Mouse (Mus musculus) B cell, adult 2 months (primary cell): ENCODE results near the gene Lrrc45.
"Not testable (repeated sequence)": the region's sequence is repeated elsewhere in the genome, so short reads cannot be mapped to it uniquely, and the experiment has no call there.

ENCODE experiments used
- DNase-seq, 2 experiments: peaks; one replicate each; pipeline ENCODE4 v3.0.0; 2022

Lrrc45 gene

DNA sequence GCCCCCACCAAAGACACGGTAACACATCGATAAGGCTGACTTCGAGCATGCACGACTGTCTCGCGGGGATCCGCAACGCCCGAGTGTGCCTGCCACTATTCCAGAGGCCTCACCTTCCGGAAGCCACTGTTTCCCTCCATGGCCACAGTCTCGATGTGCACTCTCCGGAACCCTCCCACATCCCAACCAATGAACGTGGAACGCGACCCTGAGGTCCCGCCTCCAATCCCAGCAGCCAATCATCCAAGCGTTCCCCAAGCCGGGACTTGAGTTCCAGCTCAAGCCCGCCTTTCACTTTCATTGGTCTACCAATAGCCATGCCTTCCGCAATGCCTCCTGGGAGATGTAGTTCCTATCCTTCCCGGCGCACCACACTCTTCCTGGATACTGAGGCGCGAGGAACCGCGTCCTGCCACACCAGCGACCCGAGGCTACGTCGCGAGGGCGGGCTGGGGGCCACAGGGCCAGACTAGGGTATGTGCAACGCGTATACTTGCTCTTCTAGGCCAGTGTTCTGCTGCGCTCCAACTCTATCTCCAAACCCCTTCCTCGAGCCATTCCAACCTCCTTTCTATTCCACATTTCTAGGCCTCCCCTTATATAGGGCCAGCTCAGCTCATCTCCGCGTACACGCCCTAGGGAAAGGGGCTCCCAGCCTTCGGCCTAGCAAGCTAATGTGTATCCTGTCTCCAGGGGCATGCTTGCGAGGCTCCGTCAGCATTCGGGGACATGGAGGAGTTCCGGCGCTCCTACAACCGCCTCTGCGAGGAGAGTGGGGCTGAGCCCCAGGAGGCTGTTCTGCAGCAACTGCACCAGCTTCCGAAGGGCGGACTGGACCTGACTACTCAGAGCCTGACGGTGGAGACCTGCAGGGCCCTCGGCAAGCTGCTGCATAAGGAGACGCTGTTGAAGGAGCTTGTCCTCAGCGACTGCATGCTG lies at the start of gene Lrrc45, which contains the start of gene Cenpx:
TSS of gene Lrrc45 (plus strand) at position 346 of the 939 bp plus-strand sequence.
TSS of gene Cenpx (minus strand) at position 159 of the 939 bp plus-strand sequence.
- peak; percentile 90 to 93 for DNase-seq

DNA sequence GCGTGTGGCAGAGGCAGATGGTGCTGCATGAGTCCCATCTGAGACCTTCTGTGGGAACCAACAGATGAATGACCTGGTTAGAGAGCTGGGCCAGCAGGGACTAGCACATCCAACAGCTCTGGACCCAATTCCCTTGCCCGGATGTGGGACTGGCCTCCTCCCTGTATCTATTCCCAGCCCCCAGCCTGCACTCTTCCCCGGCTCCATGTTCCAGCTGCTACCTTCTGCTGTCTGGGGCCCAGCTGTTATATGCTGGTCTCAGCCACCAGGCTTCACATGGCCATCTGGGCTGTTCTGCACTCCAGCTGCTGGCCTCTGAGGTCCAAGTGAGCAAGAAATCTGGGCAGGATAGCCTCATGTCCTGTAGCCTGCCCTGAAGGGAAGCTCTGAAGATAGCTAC lies 48.3 kb upstream of the Lrrc45 start:
- no peak for DNase-seq

DNA sequence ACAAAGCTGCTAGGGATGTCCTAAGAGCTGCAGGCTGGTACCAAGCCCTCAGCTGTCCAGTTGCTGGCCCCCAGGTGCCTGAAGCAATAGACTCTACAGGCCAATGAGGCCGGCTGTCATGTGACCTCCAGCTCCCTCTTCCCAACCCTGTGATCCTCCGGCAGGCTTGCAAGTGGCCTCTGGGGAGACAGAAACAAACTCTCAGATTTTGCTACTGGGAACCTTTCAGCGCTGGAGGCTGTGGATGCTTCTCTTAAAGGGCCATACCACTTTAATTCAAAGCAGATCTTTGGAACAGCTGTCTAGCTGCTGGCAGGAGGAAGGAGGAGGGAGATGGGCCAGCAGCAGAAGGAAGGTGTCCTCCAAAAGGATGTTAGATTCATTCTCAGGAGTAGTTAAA lies 47.1 kb upstream of the Lrrc45 start:
- DNase-seq = no peak

DNA sequence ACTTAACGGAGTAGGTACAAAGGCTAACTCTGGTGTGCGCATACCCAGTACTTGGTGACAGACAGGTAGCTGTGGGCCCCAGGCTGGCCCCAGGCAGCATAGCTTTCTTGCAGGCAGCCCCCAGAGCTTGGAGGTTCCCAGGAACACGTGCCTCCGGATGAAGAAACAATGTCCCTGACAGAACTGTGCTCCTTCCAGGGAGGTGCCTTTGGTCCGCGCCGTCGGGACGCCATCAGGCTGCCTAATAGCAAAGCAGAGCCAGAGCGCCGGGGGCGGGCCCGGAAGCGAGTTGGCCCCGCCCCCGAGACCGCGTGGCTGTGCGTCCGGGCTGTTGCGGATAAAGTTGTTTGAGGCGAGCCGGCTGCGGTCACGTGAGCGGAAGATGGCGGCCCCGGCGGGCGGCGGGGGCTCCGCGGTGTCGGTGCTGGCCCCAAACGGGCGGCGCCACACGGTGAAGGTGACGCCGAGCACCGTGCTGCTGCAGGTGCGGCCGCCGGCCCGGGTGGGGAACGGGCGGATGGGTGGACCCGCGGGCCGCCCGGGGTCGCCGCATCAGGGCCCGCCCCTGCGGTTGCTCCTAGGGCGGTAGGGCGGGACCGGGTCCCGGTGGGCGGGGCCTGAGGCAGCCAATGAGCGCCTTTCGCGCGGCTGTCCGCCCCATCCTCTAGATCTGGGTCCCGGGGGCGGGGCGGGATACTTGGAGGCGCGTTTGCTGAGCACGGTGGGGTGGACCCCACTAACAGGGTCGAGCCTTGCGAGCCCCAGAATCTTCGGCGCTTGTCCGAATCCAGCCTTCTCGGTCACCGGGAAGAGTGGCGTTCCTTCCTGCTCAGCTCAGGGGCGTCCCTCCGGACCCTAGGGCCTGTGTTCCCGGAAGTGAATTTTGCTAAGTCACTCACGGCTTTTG lies 40.8 kb upstream of the Lrrc45 start, which contains the start of gene Aspscr1:
TSS of gene Aspscr1 (plus strand) at position 287 of the 907 bp plus-strand sequence.
- peak; percentile 97 to 98 for DNase-seq

DNA sequence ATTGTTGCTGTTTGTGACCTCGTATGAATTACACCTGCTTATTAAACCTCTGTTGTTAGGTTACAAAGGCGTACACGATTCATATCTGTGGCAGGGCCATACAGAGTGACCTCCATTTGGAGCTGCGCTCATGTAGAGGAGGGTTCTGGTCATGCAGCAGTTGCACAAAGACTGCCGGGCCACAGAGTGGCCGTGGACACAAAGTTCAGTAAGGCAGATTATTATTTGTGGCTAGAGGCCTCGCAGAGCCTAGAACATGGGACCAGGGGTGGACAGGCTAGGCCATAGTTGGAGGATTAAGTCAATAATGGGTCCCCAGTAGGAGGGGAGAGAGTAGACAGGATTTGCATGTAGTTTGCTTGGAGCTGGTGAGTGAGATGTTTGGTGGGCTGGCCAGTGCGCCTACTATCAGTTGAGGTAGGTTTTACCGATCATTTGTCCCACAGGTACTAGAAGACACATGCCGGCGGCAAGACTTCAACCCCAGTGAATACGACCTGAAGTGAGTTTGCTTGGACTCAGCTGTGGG lies 40.1 kb upstream of the Lrrc45 start:
- DNase-seq = no peak

DNA sequence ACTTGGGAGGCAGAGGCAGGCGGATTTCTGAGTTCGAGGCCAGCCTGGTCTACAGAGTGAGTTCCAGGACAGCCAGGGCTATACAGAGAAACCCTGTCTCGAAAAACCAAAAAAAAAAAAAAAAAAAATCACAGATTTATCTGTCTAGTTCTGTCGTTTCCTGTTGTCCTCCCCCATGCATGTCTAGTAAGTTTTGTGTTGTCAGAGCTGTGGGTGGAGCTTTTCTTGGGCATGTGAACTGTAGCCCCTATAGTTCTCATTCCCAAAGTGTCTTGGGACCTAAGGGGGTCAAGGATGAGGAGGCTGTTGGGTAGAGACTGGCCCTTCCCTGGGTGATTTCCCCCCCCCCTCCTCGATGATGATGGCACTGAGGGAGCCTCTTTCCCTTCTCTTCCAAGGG lies 37.9 kb upstream of the Lrrc45 start:
- not testable (repeated sequence) for DNase-seq

DNA sequence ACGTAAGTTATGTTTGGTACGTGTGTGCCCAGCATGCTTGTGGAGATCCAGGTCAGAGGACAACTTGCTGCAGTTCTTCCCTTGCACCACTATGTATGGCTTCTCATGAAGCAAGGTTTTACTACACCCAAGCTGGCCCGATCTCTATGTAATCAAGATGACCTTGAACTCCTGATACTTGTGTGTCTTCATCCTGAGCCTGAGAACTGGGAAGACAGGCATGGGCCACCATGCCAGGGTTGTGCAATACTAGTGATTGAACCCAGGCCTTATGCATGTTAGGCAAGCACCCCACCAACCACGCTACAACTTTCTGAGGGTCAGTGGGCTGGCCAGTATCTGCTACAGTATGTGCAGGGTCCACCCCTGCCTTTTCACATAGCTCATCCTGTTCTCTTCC lies 36.8 kb upstream of the Lrrc45 start:
- no peak for DNase-seq

DNA sequence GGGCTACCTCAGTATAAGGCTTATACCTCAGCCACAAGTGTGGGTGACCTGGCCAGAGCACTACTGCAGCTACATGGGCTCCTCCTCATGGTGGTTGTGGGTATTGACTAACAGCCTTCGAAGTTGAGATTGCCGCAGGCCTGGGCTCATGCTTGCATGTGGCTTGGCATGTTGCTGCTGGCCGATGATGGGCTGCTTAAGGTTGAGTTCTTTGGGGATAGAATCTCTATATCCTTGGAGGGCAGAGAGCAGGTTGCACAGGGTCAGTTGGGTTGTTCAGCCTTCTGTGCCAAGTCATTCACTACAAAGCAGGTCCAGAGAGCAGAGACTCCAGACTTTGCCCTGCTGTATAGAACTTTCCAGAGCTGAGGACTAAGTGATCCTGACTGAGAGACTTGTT lies 33.8 kb upstream of the Lrrc45 start:
- DNase-seq = peak; percentile 52 to 53

DNA sequence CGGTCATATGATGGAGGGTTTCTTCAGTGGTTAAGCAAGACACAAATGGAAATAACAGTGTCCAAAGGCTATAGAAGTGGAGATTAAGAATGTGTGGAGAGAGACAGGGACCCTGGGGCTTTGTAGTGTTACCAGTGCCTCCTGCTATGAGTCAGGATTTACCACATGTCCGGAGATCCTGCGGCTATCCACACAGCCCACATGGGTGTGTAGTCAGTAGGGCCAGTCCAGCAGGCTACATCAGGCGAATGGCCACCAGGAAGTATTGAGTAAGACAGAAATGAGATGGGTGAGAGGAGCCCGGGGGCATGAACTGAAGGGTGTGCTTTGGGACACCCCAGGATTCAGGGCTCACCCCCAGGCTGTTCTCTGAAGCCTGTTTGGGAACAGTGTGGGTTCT lies 31.0 kb upstream of the Lrrc45 start:
- no peak for DNase-seq

DNA sequence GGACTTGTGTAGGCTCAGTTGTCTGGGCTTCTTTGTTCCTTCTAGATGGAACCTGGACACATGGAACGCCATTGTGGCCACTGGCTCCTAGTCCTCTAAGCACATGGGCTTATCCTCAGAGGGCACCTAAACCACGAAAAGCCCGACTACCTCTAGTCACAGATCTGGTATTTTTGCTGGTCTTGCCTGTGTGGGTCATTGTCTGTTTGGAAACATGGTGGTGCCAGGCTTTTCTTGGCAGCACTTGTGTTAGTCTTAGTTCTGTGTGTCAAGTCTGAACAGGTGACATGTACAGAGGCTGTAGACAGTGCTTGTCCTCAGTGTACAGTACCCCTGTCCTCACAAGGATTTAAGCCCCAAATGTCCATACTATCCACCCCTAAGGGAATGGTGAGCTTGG lies 30.2 kb upstream of the Lrrc45 start:
- DNase-seq = no peak

DNA sequence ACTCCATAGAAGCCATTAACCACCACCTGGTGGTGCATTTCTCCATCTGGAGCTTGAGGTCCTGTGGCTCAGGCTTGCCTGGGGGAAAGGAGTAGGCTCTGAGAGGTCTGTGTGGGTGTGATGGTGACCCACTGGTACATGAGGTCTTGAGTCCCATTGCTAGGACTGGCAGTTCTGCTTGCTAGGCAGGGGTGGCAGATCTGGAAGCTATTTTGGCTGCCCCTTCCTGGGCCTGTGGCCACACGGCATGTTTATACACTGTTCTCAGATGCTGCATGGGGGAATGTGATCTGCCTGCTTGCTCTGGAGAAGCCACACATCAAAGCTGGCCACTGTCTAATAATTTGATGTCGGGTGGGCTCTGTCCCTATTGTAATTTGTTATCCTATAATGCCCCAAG lies 29.6 kb upstream of the Lrrc45 start:
- DNase-seq = no peak

DNA sequence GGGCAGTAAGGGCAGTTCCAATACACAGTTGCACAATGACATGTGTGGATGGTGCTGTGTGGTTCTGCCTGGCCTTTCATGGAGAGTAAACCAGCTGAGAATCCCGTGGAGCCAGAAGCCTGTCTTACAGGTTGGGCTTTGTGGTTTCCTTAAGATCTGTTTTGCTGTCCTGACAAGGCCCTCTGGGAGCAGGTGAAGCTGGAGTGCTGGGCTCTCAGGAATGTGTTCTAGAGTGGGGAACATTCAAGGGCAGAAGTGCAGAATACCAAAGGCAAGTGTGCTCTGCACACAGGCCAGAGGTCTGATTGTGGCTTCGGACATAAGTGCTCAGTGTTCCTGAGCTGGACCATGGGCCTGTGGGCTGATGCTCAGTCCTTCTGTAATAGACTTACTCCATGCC lies 29.1 kb upstream of the Lrrc45 start:
- no peak for DNase-seq

DNA sequence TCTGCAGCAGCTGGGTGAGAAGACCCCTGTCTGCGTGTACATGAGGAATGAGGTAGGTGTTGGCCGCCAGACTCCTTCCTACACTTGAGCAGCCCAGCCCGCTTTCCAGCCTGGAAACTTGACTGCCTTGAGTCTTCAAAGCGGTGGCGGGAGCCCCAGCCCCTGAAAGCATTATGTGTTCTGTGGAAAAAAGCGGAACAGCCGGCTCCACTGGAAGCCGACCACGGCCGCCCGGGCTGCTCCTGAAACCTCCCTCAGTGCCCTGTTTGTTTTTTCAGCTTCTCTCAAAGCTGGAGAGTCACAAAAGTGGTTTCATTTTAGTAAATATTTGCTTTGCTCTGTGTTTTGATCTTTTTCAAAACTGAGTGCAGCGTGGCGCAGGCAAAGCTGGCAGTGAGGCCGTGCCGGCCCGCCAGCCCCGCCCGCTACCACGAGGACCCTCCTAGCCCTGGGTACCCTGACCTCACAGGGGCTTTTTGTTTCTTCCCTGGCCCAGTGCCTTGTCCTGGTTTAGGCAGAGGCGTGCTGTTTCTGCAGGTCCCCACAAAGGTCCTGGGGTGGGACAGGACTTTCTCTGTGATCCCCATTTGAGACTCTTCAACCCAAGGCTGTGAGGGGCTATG lies 27.0 kb upstream of the Lrrc45 start:
- DNase-seq = no peak

DNA sequence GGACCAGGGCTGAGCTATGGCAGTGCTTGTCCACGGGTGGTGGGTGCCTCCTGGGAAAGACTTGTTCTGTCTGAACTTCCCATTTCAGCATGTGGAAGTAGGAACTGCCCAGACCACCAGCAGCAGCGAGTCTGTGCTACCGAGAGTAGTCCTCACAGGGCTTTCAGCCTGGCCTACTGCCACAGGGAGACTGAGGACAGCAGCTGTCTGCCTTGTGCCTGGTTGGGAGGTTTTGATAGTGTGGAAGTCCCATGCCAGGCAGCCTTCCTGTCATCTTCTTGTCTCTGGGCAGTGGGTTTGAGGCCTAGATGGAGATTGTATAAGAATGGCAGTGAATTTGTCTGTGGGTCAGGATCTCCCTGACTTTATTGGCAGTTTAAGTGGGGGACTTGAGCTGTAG lies 24.4 kb upstream of the Lrrc45 start:
- no peak for DNase-seq

DNA sequence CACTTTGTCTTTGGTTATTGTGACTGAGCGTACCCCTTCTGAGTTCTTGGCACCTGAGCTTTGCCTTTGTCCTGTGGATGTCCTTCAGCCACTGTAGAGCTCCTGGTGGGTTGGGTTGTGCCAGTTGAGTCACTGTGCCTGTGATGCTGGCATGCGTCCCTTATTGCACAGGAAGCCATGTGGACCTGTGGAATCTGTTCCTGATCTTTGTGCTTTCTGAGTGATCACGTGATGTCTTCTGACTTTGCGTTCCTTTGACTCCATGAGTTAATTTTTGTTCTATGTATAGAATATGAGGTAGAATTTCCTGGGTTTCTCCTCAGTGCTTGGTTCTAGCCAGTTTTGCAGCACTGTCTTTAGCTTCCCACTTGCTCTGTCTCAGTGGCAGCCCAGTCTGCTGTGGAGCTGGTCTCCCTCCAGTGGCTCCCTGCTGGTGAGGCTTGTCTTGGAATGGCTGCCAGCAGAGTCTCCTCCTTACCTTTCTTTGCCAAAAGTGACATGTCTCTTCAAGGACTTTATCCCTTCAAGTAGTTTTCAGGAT lies 21.2 kb upstream of the Lrrc45 start:
- no peak for DNase-seq

DNA sequence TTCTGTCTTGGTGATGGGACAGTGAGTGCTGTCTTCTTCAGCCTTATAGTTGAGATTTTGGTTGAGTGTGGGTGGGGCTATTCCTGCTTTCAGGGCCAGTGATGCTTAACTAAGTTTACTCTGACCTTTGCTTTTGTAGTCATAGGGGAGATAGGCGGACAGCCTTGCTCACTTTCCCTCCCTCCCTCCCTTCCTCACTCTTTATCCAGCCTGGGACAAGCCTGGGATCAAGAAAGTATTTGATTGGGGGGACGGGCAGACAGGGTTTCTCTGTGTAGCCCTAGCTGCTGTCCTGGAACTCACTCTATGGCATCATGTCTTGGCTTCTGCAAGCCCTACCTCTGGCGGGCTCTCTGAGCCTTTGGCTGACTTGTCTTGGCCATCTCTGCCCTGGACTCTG lies 20.3 kb upstream of the Lrrc45 start:
- no peak for DNase-seq

DNA sequence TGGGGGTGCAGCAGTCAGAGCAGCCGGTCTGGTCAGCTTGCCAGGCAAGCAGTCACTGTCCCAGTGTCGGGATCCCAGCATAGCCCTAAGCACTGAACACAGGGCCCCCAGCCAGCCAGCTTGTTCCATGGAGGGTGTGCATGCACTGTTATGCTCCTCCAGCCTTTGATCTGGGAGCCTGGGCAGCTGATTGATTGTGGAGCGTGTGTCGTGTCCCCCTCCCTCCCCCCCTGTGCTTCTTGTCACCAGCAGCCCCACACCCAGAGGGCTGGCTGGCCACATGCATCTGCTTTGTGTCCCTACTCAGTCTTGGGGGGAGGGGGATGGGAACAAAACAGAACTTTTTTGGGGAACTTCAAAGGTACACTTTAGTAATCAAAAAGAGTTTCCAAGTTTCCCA lies 18.5 kb upstream of the Lrrc45 start:
- DNase-seq = no peak

DNA sequence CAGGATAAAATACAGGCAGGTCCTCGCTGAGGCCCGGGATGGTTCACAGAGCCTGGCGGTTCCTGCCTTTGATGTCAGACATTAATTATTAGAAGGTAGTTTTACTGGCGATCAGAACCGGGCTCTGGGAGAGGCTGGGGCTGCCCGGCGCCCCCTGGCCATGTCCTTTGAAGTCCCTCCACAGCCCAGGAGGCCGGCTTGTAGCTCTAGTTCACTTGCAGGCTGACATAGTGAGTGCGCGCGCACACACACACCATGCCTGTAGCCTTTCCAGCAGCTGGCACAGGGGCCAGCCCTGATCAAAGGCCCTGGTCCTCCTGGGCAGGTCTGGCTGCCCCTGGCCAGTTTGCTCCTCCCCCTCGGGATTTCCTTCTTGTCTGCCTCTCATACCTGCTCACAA lies 18.1 kb upstream of the Lrrc45 start:
- DNase-seq = no peak

DNA sequence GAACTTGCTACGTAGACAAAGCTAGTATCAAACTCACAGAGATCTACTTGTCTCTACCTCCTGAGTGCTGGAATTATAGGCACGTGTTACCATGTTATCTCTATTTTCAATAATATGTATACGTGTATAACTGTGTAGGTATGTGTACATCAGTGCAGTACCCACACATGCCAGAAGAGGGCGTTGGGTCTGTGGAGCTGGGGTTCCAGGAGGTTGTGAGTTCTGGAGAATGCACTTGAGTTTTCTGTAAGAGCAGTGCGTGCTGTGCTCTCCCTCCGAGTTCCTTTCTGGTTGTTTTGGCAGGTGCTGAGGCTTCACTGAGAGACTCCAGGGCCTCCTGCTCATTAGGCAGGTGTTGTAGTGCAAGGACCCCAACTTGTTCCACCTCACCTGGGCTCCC lies 17.2 kb upstream of the Lrrc45 start:
- peak; percentile 32 to 37 for DNase-seq

DNA sequence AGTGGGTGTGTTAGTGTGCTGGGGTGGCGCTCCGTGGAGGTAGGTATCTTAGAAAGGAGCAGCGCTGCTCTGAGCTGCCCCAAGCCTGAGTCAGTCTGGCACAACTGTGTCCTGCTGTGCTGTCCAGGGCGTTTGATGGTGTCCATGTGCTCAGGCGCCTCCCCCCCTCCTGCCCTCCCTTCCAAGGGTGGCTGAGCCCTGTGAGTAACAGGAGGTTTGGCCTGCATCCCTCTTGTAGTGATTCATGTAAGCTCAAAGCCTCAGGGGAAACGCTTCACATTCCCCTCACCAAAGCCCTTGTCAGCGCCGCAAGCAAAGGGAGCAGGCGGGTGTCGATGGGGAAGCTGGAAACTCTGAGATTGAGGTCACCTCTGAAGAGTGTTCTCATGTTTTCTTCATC lies 16.0 kb upstream of the Lrrc45 start:
- DNase-seq = no peak

DNA sequence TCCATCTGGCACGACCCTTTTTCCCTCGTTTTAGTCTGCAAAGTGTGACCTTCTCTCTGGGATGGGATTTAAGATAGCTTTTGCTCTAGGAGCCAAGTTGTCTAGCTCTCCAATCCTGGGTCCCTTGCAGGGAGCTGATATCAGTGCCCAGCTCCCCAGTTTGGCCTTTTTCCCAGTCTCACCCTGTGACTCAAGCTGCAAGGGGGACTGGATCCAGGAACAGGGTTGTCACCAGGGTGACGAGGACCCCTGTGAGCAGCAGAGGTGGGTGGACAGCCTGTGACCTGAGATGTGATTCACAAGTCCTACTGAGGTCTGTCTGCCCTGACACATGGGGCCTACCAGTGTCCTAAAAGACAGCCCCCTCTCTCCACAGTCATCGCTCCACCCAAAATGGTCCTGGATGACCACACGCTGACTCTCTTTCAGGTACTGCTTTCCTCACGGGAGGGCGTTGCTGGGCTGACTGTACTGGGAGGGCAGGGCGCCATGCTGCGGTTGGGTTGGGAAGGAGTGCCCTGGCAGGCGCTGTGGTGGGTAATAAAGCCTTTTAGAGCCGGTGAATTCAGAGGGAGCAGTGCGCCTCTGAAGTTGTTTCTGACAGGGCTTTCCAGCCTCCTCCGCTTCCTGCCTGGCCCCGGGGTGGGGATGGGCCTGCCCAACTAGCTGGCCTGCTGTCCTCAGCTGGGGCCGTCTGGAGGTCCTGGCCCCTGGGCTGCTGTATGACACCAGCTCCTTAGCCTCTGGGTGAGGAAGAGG lies 9.8 kb upstream of the Lrrc45 start:
- DNase-seq = no peak
